Mouse (Mus musculus): ENCODE measurements at regions not wholly inside any gene's neighbourhood (a gene's known extent, or its start where the extent isn't known, plus 50 kb on each side); places are given as distances from the start of the nearest gene placed in this dataset.

DNA sequence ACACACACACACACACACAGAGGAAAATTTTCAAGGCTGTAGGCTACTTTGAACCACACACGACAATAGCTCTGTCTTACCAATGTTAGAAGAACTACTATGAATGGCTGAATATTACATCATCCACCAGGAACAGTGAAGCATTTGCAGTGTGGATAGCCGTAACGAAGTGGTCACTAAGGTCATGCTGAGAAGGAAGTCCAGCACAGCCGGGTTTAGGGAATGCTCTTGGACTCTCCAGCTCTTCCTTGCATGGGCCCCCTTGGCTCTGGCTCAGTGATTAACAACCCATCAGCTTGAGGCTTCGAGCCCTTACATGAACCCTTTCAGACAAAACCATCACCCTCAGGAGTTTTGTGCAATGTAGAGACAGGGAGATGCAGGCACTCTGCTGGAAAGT is 245.3 kb downstream of the Adamts20 start:
- DNase-seq (ENCODE audit: low spot score): no peak

DNA sequence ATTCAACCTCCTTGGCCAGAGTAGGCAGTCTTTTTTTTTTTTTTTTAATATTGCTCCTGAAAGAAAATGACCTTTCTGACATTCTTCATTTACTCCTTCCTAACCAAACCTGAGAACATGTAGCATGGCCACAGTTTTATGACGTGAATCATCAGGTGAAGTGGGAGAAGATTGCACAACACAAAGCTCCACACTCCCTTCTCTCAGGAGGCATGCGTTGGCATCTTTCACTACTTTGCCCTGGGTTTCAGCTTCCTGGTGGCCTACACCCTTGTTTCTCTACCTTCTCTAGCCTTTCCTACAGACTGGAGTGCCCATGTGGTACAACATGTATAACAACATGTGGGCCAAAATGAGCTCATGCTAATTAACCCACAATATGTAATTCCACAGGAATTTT is 248.5 kb downstream of the Adamts20 start:
- no peak for DNase-seq (ENCODE audit: low spot score)

DNA sequence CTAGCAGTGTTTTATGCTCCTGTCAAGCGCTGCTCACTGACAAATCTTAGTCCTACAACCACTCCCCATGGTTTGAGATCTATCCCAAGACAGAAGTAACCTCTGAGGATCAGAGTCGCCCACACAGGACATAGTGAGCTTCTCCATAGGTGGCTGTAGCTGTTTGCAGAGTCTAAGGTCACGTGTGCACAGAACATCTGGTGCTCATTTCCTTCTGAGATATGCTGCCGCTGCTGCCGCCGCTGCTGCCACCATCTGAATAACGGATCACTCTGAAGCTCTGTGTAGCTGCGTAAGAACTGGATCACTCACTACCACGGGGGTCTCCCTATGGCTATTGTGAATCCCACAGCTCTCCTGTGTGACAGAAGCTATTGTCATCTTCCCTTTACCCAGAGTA is 250.8 kb downstream of the Adamts20 start:
- DNase-seq (ENCODE audit: low spot score): no peak

DNA sequence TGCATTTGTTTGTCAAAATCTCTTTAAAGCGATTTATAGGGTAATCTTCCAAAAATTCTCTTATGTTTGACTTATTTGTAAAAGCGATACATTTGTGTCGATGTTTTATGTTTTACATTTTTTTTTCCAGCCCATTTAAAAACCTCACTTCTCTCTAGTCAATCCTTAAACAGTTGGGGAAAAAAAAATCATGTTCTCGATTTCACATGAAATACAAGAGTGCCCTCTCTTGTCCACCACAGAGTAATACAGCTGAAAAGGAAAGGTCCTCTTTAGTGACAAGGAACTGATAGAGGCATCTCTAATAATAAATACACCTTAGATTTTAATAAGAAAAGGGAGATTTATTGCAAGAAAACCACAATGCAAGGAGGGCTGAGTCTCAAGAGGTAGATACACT is 251.8 kb downstream of the Adamts20 start:
- DNase-seq (ENCODE audit: low spot score): no peak

DNA sequence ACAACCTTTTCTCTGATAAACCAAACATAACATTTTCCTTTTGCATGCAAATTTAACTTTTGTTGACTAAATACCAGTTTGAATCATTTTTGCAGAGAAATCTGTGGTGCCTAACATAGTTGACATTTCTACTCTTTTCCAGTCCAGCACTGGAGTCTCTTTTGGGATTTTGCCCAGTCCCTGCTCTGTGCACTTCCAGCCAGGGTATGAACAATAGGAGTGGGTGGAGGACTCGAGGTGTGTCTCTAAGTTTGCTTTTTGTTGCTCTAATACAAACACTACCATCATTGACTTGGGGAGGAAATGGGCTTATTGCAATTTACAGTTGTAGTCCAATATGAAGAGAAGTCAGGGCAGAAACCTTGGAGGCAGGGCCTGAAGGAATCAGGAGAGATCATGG is 256.7 kb downstream of the Adamts20 start:
- no peak for DNase-seq (ENCODE audit: low spot score)

DNA sequence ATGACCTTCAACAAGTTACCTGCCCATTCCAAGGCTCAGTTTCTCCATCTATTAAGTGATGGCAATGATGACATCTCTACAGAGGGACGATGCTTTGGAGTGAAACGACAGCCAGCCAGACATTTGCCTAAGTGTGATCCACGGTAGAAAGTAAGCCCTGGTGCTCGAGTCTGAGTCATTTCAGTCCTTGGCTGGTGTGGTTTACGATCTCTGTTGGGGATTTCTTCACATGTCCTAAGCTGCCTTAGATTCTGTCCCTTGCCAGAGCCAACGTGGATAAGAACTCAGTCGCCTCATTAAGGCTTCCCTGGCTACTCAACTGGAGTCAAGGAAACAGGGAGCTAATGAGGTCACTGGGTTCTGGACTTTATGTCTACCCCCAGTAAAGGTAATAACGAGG is 258.8 kb downstream of the Adamts20 start:
- no peak for DNase-seq (ENCODE audit: low spot score)

DNA sequence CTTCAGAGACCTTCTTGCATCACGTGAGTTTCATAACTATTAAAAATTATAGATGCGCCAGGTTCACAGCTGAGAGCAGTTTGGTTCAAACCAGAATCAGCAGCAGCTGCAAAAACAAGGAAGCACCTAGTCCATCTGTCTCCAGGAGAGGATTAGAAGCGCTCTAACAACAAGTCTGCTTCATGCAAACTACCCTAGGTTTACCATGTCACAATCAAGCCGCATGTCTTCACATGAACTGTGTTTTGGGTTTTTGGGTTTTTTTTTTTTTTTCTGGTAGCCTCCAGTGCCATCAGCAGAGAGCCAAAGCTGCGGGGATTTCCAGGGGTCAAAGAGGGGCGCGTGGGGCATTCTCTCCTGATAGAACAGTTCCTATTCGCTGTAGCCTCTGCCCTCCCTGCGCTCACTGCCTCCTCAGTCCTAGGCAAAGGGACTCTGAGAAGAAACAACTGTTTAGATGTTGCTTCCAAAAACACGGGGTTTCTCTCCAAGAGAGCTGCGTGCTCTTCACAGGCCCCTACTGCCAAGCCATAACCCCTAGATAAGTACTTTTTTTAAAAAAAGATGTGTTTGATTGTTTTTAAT is 259.8 kb downstream of the Adamts20 start:
- no peak for DNase-seq (ENCODE audit: low spot score)

DNA sequence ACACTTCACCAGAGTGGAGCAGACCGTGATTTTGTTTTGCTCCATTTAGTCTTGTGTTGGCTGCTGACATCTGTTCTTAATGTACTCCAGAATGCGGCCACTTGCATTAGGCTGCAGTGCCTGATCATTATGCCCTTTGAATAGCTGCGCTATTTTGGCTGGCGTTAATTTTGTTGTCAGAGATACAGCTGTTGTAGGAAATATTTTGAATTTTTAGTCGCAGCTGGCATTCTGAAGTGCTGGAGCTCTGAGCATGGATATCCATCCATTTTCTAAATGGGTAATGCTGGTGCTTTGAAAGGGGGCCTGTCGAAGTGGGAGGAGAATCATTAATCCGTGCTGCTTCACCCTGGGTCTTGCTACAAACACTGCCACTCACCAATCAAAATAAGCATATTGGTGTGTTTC is 275.1 kb downstream of the Adamts20 start:
- DNase-seq (ENCODE audit: low spot score): no peak

DNA sequence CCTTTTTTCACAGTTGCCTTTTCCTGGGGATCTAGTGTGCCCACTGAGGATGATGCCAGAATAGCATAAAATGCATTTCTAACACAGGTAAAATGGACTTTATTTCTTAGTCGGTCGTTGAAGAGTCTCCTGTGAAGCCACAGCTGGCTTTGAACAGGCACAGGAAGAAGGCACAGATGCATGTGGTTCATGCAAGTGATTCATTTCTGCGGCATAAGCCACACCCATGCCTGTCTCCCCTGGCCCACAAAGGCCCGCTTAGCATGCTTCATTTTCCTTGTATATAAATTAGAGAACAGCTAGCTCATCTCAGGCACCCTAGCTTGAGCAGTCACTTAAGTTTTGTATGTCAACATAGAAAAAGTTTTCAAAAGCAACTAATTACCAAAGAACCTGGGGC is 277.6 kb downstream of the Adamts20 start:
- DNase-seq (ENCODE audit: low spot score): no peak

DNA sequence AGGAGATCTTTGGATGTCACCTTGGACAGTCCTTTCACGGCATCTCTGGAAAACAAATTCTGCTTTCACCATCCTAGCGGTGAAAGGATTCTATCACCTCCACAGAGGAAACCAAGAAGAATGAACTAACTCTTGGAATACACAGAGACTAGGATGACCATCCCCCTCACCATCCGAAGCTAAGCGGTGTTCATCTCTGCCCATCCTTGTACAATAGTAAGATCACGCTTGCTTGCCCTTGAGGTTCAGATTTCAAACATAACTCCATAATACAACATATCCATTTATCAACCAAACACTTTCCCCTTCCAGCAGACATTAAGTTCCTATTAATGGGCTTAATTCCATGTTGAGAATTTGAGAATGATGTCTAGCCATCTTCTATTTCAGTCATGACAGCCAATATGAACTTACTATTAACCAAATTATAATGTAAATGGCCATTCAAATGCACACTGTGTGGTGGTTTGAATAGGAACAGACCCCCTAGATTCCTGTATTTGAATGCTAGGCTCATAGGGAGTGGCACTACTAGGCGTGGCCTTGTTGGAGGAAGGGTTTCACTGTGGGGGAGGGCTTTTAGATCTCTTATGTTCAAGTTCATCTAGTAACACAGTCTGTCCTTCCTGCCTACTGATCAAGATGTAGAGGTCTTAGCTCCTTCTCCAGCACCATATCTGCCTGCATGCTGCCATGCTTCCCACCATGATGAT is 281.4 kb downstream of the Adamts20 start:
- no peak for DNase-seq (ENCODE audit: low spot score)

DNA sequence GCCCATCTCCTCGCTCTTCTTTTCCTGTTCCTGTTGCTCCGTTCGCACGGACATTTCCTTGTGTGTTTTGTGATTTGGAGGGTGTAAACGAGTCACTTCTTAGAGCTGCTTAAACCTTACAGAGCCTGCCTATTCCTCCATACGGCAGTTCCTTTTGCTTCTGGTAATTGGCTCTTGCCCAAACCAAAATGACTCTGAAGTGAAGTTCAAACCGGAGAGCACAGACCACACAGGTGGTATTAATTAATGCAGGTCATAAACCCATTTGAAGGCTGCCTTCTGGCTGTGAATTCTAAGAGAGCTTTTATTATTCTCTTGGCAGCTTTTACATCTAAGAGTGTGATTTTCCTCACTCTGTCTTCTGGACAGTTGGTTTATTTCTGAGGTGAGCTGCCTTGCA is 291.1 kb downstream of the Adamts20 start:
- no peak for DNase-seq (ENCODE audit: low spot score)

DNA sequence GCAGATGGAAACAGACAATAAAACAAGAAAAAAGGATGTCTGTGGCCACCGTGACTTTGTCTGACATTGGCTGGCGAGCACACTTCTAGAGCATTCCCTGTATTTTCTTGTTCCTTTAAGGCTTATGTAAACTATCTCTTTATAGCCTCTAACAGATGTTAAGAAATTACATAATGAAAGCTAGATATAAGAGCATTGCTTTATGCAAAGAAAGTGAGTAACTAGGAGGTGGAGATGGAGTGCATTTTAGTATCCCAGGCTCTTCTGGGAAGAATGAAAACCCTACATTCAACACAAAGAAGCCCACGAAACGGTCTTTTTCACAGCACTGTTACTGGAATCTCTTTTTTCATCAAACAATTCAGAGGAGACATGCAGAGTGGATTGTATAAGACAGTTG is 304.4 kb downstream of the Adamts20 start:
- DNase-seq (ENCODE audit: low spot score): no peak

DNA sequence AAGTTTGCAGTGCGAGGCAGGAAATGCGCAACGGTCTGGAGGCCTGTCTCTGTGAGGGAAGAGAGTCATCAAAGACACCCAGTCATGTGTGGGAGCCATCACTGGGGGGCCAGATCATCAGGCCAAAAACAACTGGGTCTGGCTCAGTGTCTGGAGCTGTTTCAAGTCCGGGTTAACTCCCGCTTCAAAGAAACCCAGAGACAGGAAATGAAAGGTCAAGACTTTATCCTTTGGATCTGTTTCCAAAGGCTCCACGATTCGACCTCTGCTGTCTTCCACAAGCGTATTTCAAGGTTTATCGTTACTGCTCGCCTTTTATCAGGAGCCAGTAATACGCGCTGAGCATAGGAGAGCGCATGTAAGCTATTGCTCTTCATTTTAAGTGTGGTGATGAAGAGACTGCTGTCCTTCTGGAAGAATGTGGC is 325.7 kb downstream of the Adamts20 start:
- no peak for DNase-seq (ENCODE audit: low spot score)

DNA sequence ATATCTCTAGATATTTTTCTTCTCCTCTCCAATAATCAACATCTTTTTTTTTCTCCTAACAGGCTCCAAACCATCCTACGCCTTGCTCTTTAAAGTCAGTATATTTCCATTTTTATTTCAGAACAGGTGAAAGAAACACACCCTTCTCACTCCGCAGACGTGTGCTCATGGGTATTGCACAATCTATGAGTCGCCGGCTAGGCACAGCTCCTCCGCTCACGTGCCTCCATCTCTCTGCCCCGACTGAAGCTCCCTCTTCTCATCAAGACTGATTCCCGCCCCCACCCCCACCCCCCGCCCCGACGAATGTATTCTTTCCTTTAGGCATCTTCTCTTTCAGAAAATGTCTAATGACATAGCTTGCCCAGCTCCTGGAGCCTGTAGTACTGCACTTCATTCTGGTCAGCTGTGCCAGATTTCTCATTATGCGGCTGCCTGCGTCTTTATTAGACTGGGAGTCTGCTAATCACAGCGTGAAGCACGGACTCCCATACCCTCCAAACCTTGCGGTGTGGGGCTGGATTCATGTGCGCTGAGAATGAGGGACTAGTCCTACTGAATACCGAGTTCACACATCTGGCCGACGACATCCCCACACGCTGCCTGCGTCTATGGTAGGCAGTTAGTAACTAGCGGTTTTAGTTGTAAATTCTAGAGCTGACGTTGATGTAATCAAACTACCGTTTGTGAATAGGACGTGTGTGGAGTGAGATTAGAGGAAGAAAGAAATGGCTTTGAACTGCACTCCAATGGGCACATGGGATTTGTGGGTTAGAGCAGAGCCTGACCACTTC is 327.9 kb downstream of the Adamts20 start:
- no peak for DNase-seq (ENCODE audit: low spot score)

DNA sequence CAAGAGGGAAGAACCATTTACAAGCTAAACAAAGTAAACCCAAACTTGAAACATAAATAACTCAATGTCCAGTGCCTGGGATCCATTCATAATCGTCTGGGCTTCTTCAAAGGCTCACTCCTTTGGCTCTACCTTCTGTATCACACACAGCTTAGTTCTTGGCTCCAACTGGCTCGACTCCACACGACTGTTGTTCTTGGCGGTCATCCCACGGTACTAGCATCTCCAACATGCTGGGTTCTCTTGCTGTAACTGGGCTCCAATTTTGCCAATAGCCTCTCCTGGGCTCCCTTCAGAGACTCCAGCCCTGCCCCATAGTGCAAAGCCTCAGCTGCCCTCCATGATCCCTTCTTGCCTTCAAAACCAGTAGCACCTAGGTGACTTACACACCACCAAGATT is 352.4 kb downstream of the Adamts20 start:
- DNase-seq (ENCODE audit: low spot score): no peak

DNA sequence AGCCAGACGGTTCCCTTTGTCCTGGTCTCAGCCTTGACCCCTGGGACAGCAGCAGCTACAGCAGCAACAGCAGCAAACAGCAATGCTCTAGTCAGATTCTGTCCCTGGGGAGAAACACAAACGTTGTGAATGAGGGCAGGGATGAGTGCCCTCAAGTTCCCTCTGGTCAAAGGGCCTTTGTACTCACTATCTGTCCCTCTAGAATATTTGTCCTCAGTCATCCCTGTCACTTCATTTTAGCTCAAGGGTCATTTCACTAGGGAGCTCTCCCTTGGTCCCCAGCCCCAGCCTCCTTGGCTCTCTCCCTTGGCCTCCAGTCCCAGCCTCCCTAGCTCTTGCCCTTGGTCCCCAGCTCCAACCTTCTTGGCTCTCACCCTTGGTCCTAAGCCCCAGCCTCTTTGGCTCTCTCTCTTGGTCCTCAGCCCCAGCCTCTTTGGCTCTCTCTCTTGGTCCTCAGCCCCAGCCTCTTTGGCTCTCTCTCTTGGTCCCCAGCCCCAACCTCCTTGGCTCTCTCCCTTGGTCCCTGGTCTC is 358.0 kb downstream of the Adamts20 start:
- peak; percentile 35 for DNase-seq (ENCODE audit: low spot score)

DNA sequence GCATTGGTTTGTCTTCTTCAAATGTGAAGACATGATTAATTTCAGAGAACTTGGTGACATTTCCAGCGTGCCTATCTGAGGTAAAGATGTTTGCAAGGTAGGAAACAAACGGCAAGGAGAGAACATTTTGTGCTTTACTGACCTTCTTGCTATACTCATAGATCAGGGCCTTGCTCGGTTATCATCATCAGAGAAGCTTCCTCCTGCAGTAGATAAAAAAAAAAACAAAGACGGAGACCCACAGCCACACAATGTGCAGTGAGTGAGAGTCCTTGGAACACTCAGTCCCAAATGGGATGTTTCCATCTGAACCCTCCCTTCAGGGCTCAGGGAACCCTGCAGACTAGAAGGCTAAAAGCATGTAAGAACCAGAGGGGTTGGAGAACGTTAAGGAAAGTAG is 374.6 kb downstream of the Adamts20 start:
- DNase-seq (ENCODE audit: low spot score): peak; percentile 5

DNA sequence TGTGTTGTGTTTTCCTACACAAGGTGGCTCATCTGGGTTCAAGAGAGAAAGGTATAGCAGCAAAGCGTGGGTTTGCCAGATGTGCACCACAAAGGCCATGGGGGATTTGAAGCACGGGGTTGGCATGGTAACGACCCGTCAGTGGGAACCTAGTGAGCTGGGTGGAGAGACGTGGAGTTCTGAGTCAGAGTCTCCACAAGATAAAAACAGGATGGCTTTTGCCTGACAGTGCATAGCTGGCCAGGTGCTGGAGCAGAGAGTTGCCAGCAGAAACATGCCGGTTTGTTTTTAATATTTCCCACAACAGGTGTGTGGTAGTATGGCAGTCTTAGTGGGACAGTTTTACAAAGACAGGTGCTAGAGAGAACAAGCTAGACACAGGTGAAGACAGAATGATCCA is 375.4 kb downstream of the Adamts20 start:
- peak; percentile 6 for DNase-seq (ENCODE audit: low spot score)

DNA sequence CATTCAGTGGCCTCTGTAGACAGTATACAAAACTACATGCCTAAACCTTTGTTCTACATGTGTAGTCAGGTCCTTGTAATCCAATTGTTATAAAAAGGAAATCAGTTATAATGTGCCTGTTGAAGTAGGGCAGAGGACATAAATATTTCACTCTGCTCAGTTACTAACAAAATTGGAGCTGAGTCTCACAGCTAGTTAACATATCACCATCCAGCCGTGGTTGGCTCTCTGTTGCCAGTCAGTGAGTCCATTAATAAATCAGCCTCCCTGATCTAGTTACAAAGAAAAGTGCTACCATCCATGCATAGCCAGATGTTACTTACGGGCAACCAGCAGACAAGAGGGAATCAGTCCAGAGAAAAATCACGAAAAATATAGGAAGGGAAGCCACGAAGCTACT is 382.8 kb downstream of the Adamts20 start:
- DNase-seq (ENCODE audit: low spot score): no peak

DNA sequence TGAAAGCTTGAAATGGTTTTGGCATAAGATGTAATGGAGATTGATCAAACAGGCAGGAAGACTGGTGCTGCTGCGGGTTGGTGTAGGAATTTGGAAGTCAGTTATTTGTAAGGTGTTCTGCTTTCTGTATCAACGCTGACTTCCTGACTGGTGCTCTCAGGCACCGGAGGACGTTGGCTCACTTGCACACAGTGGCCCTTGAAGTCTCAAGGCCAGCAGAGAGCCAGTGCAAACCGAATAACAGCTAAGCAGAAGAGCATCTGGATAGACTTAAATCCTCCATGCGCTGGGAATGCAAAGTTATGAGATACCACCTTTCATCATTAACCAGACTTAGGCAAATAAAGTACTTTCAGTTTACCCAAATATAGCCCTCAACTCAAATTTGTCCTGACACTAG is 388.2 kb downstream of the Adamts20 start:
- no peak for DNase-seq (ENCODE audit: low spot score)

DNA sequence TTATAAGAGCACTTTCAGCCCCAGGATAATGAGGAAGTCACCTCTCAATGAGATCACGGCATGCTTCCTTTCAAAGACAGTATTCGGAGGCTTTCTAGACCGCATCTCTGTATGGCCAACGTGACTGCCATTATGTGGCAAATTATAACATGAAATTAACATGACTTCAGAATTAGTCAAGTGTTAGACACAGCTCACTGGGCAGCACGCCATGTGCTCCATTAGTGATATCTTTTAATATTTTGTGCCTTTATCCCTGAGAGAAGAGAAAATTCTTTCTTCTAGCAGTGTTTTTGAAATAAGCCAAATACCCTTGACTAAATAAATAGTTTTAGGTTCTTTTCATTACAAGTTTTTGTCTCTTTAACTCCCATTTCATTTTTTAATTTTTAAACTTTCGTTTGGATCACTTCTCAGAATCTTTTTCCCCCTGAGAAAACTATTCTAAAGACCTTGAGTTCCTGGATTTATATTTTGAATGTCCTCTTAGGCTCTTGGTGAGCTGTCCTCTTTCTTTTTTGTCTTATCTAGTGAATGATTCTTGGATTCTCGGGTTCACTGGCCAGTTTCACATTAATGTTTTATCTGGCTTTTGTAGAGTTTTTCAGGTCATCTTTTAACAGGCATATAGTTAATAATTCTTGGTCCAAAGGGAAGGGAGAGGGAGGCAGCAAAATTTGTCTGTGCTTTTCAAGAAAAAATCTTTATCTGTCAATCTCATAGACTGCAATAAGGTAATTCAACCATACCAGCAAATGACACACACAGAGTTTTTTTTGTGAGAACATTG is 390.9 kb downstream of the Adamts20 start:
- DNase-seq (ENCODE audit: low spot score): peak; percentile 16

DNA sequence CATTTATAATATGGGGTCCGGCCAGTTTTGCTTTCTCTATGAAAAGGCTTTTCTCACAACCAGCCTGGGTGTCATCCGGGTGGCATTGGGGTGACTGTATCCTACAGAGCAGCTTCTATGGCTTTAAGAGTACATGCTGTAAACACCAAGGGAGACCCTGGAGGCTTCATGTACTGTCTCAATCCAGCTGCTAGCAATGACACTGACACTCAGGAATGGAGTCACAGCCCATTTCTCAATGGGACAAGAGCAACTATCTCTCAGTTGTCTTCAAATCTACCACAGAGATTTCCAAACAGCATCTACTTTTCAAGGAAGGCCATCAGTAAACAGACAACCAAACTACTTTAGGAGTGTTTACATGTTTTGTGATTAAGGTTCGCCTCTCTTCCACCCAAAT is 397.5 kb downstream of the Adamts20 start:
- DNase-seq (ENCODE audit: low spot score): no peak

Data from testis, postnatal 14 days (tissue).